Mouse (Mus musculus) activated CD4-positive, CD25-positive, alpha-beta regulatory T cell, adult 4 months (primary cell): Measurements from ENCODE around the gene Golph3l. TPM values are rescaled to one million over a fixed set of nuclear protein-coding genes. Genes with fewer than 3 reads are reported as not detected.
"Not testable (repeated sequence)": the region's sequence is repeated elsewhere in the genome, so short reads cannot be mapped to it uniquely, and the experiment has no call there.

Experiments used
- ATAC-seq: one replicate; pipeline ENCODE4 v1.8.0; 2017
- polyA plus RNA-seq, 2 experiments: library from polyadenylated mRNA; unstranded; fragments of 100-300 nt; shearing (Covaris generic); gene quantifications; one replicate each; pipeline ENCODE4 v1.2.1; 2017

Golph3l gene
- 10 to 100 TPM; 28.3 to 34.6 TPM for polyA plus RNA-seq

GRCm38 (mm10) chr3:95588604-95589086 is at the start of gene Golph3l:
TSS of gene Golph3l (plus strand) at chr3:95588934.
- ATAC-seq, result peak; percentile 100

GRCm38 (mm10) chr3:95538936-95539335 is 49.8 kb upstream of the Golph3l start:
- ATAC-seq, result no peak

- no peak for ATAC-seq
Observed at GRCm38 (mm10) chr3:95539837-95540236, 48.9 kb upstream of the Golph3l start.

- ATAC-seq, result peak; percentile 57
Observed at GRCm38 (mm10) chr3:95541186-95541585, 47.5 kb upstream of the Golph3l start.

GRCm38 (mm10) chr3:95542171-95542570 is 46.6 kb upstream of the Golph3l start:
- no peak for ATAC-seq

GRCm38 (mm10) chr3:95542981-95543380 is 45.8 kb upstream of the Golph3l start:
- no peak for ATAC-seq

GRCm38 (mm10) chr3:95550176-95550575 is 38.6 kb upstream of the Golph3l start:
- no peak for ATAC-seq

- no peak for ATAC-seq
Observed at GRCm38 (mm10) chr3:95553986-95554385, 34.7 kb upstream of the Golph3l start.

- no peak for ATAC-seq
Observed at GRCm38 (mm10) chr3:95559437-95559836, 29.3 kb upstream of the Golph3l start, which contains the start of gene Hormad1. TSS of gene Hormad1 (plus strand) at chr3:95559677.

GRCm38 (mm10) chr3:95560738-95561137 is 28.0 kb upstream of the Golph3l start:
- no peak for ATAC-seq

- no peak for ATAC-seq
Observed at GRCm38 (mm10) chr3:95561826-95562225, 26.9 kb upstream of the Golph3l start.

- ATAC-seq, result no peak
Observed at GRCm38 (mm10) chr3:95569585-95569984, 19.1 kb upstream of the Golph3l start.

- no peak for ATAC-seq
Observed at GRCm38 (mm10) chr3:95587754-95588603, 755 bp upstream of the Golph3l start.

GRCm38 (mm10) chr3:95598734-95599133 is 10.0 kb downstream of the Golph3l start:
- ATAC-seq, result no peak

GRCm38 (mm10) chr3:95601287-95601686 is 12.6 kb downstream of the Golph3l start:
- no peak for ATAC-seq

GRCm38 (mm10) chr3:95606096-95606495 is 17.4 kb downstream of the Golph3l start:
- no peak for ATAC-seq

GRCm38 (mm10) chr3:95609195-95609594 is 20.5 kb downstream of the Golph3l start:
- ATAC-seq, result no peak

GRCm38 (mm10) chr3:95613996-95614395 is 25.3 kb downstream of the Golph3l start:
- no peak for ATAC-seq

- no peak for ATAC-seq
Observed at GRCm38 (mm10) chr3:95618511-95618910, 29.8 kb downstream of the Golph3l start.

- no peak for ATAC-seq
Observed at GRCm38 (mm10) chr3:95621241-95621640, 32.5 kb downstream of the Golph3l start.

GRCm38 (mm10) chr3:95622421-95622820 is 33.7 kb downstream of the Golph3l start:
- ATAC-seq, result not testable (repeated sequence)

GRCm38 (mm10) chr3:95623551-95623950 is 34.8 kb downstream of the Golph3l start:
- no peak for ATAC-seq

GRCm38 (mm10) chr3:95623991-95624515 is 35.3 kb downstream of the Golph3l start:
- not testable (repeated sequence) for ATAC-seq
